Mouse (Mus musculus) heart, postnatal 0 days (tissue): ENCODE measurements at regions not wholly inside any gene's neighbourhood (a gene's known extent, or its start where the extent isn't known, plus 50 kb on each side); places are given as distances from the start of the nearest gene placed in this dataset.

ENCODE experiments used
- CTCF ChIP-seq: IDR thresholded peaks from 2 replicates; pipeline ENCODE4 v1.5.1; 2016; ENCODE audit warnings: antibody characterized with exemption, control low read depth, low read depth
- EP300 ChIP-seq: IDR thresholded peaks from 2 replicates; pipeline ENCODE4 v1.6.1; 2016; ENCODE audit warnings: antibody characterized with exemption, low read depth

GRCm38 (mm10) chr12:107423923-107424322 is 64.5 kb upstream of the 3110018I06Rik start:
- TF ChIP-seq CTCF: no peak
- TF ChIP-seq EP300: no peak
